Mouse (Mus musculus) brain, embryonic 18.5 days (tissue): ENCODE measurements at regions not wholly inside any gene's neighbourhood (a gene's known extent, or its start where the extent isn't known, plus 50 kb on each side); places are given as distances from the start of the nearest gene placed in this dataset.

Experiments
- DNase-seq: peaks from one replicate; pipeline ENCODE4 v3.0.0-alpha.2; 2012; ENCODE audit warnings: low read depth, low spot score

GRCm38 (mm10) chr12:45929001-45929759 is 854.7 kb upstream of the Stxbp6 start:
- no peak for DNase-seq
